Mouse (Mus musculus): ENCODE measurements around the gene Adamtsl2. TPM values are rescaled to one million over a fixed set of nuclear protein-coding genes. Genes with fewer than 3 reads are reported as not detected.

The Adamtsl2 gene
- 9.6 and 11.8 TPM in 2 replicates for polyA plus RNA-seq (2015; fragmentation: Nextera tagmentation; extraction: Ambion mirVana)

- Histone ChIP-seq H3K36me3 (ENCODE audit: control insufficient read depth, insufficient read depth, low read length) (no peaks in the 10 kb centered on the region), H3K4me1 (ENCODE audit: control insufficient read depth, insufficient read depth, low read depth, low read length) (peaks cover 20% of the 10 kb centered on the region), H3K4me3 (ENCODE audit: low read length) (peak within 1 kb of the TSS; percentile 4; the same call in 1 of the 2 replicates), H3K9ac (ENCODE audit: low read depth, low read length) (peak within 1 kb of the TSS; percentile 41), H3K27ac (ENCODE audit: low read depth, low read length) (peak within 1 kb of the TSS; percentile 61; the same call in 1 of the 2 replicates), H3K9me3 (ENCODE audit: control insufficient read depth, low read length) (no peaks in the 10 kb centered on the region), H3K4me2 (ENCODE audit: low read length) (peak within 1 kb of the TSS; percentile 32), H3K27me3 (replicated peaks; ENCODE audit: control insufficient read depth, insufficient read depth, low read length) (no peaks in the 10 kb centered on the region; the same call in 1 of the 2 replicates)
- peak; percentile 88 for ATAC-seq
- WGBS: 2% methylated on average over 10 of the region's 10 CpGs
Measured at GRCm38 (mm10) chr2:27079152-27079584, at the start of gene Adamtsl2. TSS of gene Adamtsl2 (plus strand) at chr2:27079379.

- peaks cover 4% of the 10 kb centered on the region for H3K4me1 ChIP-seq (ENCODE audit: control insufficient read depth, insufficient read depth, low read depth, low read length)
- no peaks in the 10 kb centered on the region for H3K9me3 ChIP-seq (ENCODE audit: control insufficient read depth, low read length)
- no peak overlapping the region for H3K9ac ChIP-seq (ENCODE audit: low read depth, low read length)
- no peak overlapping the region for H3K27ac ChIP-seq (ENCODE audit: low read depth, low read length)
- WGBS: 73% methylated on average over 2 of the region's 2 CpGs
- H3K4me3 ChIP-seq (ENCODE audit: low read length): no peak overlapping the region
- no peak for ATAC-seq
- no peaks in the 10 kb centered on the region for H3K27me3 ChIP-seq (replicated peaks; ENCODE audit: control insufficient read depth, insufficient read depth, low read length)
- H3K4me2 ChIP-seq (ENCODE audit: low read length): no peak overlapping the region
- H3K36me3 ChIP-seq (ENCODE audit: control insufficient read depth, insufficient read depth, low read length): no peaks in the 10 kb centered on the region
Measured at GRCm38 (mm10) chr2:27032361-27032760, 46.8 kb upstream of the Adamtsl2 start.

- no peak for ATAC-seq
- H3K4me3 ChIP-seq (ENCODE audit: low read length): no peak overlapping the region
- no peaks in the 10 kb centered on the region for H3K36me3 ChIP-seq (ENCODE audit: control insufficient read depth, insufficient read depth, low read length)
- no peaks in the 10 kb centered on the region for H3K27me3 ChIP-seq (replicated peaks; ENCODE audit: control insufficient read depth, insufficient read depth, low read length)
- 70% methylated on average over 3 of the region's 3 CpGs for WGBS
- H3K27ac ChIP-seq (ENCODE audit: low read depth, low read length): no peak overlapping the region
- H3K9me3 ChIP-seq (ENCODE audit: control insufficient read depth, low read length): no peaks in the 10 kb centered on the region
- no peak overlapping the region for H3K4me2 ChIP-seq (ENCODE audit: low read length)
- H3K4me1 ChIP-seq (ENCODE audit: control insufficient read depth, insufficient read depth, low read depth, low read length): no peaks in the 10 kb centered on the region
- no peak overlapping the region for H3K9ac ChIP-seq (ENCODE audit: low read depth, low read length)
Measured at GRCm38 (mm10) chr2:27036003-27036402, 43.2 kb upstream of the Adamtsl2 start.

- Histone ChIP-seq H3K4me1 (ENCODE audit: control insufficient read depth, insufficient read depth, low read depth, low read length) (no peaks in the 10 kb centered on the region), H3K27ac (ENCODE audit: low read depth, low read length) (no peak overlapping the region), H3K27me3 (replicated peaks; ENCODE audit: control insufficient read depth, insufficient read depth, low read length) (no peaks in the 10 kb centered on the region), H3K9me3 (ENCODE audit: control insufficient read depth, low read length) (no peaks in the 10 kb centered on the region), H3K4me2 (ENCODE audit: low read length) (no peak overlapping the region), H3K4me3 (ENCODE audit: low read length) (no peak overlapping the region), H3K36me3 (ENCODE audit: control insufficient read depth, insufficient read depth, low read length) (no peaks in the 10 kb centered on the region), H3K9ac (ENCODE audit: low read depth, low read length) (no peak overlapping the region)
- WGBS: 63% methylated on average over 4 of the region's 4 CpGs
- ATAC-seq: 0 out of 2 replicates have a peak, but pooled peaks have one; percentile 30
Measured at GRCm38 (mm10) chr2:27037008-27037407, 42.2 kb upstream of the Adamtsl2 start.

- no peaks in the 10 kb centered on the region for H3K9me3 ChIP-seq (ENCODE audit: control insufficient read depth, low read length)
- no peak overlapping the region for H3K4me2 ChIP-seq (ENCODE audit: low read length)
- H3K27me3 ChIP-seq (replicated peaks; ENCODE audit: control insufficient read depth, insufficient read depth, low read length): no peaks in the 10 kb centered on the region
- no peak overlapping the region for H3K4me3 ChIP-seq (ENCODE audit: low read length)
- no peaks in the 10 kb centered on the region for H3K36me3 ChIP-seq (ENCODE audit: control insufficient read depth, insufficient read depth, low read length)
- H3K4me1 ChIP-seq (ENCODE audit: control insufficient read depth, insufficient read depth, low read depth, low read length): no peaks in the 10 kb centered on the region
- ATAC-seq: no peak; the same call in 1 of the 2 replicates
- H3K9ac ChIP-seq (ENCODE audit: low read depth, low read length): no peak overlapping the region
- WGBS: 0% methylated on average over 3 of the region's 3 CpGs
- H3K27ac ChIP-seq (ENCODE audit: low read depth, low read length): no peak overlapping the region
Measured at GRCm38 (mm10) chr2:27038596-27038995, 40.6 kb upstream of the Adamtsl2 start.

GRCm38 (mm10) chr2:27039286-27039685, 39.9 kb upstream of the Adamtsl2 start:
- 7% methylated on average over 1 of the region's 1 CpGs for WGBS
- H3K36me3 ChIP-seq (ENCODE audit: control insufficient read depth, insufficient read depth, low read length): no peaks in the 10 kb centered on the region
- H3K9me3 ChIP-seq (ENCODE audit: control insufficient read depth, low read length): no peaks in the 10 kb centered on the region
- H3K27me3 ChIP-seq (replicated peaks; ENCODE audit: control insufficient read depth, insufficient read depth, low read length): no peaks in the 10 kb centered on the region
- no peak overlapping the region for H3K4me2 ChIP-seq (ENCODE audit: low read length)
- no peaks in the 10 kb centered on the region for H3K4me1 ChIP-seq (ENCODE audit: control insufficient read depth, insufficient read depth, low read depth, low read length)
- no peak overlapping the region for H3K4me3 ChIP-seq (ENCODE audit: low read length)
- H3K27ac ChIP-seq (ENCODE audit: low read depth, low read length): no peak overlapping the region
- H3K9ac ChIP-seq (ENCODE audit: low read depth, low read length): no peak overlapping the region
- no peak for ATAC-seq

- no peaks in the 10 kb centered on the region for H3K36me3 ChIP-seq (ENCODE audit: control insufficient read depth, insufficient read depth, low read length)
- ATAC-seq: no peak
- no peak overlapping the region for H3K27ac ChIP-seq (ENCODE audit: low read depth, low read length)
- H3K4me1 ChIP-seq (ENCODE audit: control insufficient read depth, insufficient read depth, low read depth, low read length): no peaks in the 10 kb centered on the region
- H3K9me3 ChIP-seq (ENCODE audit: control insufficient read depth, low read length): no peaks in the 10 kb centered on the region
- H3K4me2 ChIP-seq (ENCODE audit: low read length): no peak overlapping the region
- no peak overlapping the region for H3K9ac ChIP-seq (ENCODE audit: low read depth, low read length)
- 65% methylated on average over 8 of the region's 8 CpGs for WGBS
- no peaks in the 10 kb centered on the region for H3K27me3 ChIP-seq (replicated peaks; ENCODE audit: control insufficient read depth, insufficient read depth, low read length)
- H3K4me3 ChIP-seq (ENCODE audit: low read length): no peak overlapping the region
Measured at GRCm38 (mm10) chr2:27042131-27042844, 36.9 kb upstream of the Adamtsl2 start.

- 20% methylated on average over 3 of the region's 3 CpGs for WGBS
- Histone ChIP-seq H3K4me3 (ENCODE audit: low read length) (no peak overlapping the region), H3K36me3 (ENCODE audit: control insufficient read depth, insufficient read depth, low read length) (no peaks in the 10 kb centered on the region), H3K9me3 (ENCODE audit: control insufficient read depth, low read length) (no peaks in the 10 kb centered on the region), H3K9ac (ENCODE audit: low read depth, low read length) (no peak overlapping the region), H3K4me1 (ENCODE audit: control insufficient read depth, insufficient read depth, low read depth, low read length) (no peaks in the 10 kb centered on the region), H3K27ac (ENCODE audit: low read depth, low read length) (no peak overlapping the region), H3K27me3 (replicated peaks; ENCODE audit: control insufficient read depth, insufficient read depth, low read length) (no peaks in the 10 kb centered on the region), H3K4me2 (ENCODE audit: low read length) (no peak overlapping the region)
- ATAC-seq: peak; percentile 96
Measured at GRCm38 (mm10) chr2:27043461-27043860, 35.7 kb upstream of the Adamtsl2 start.

GRCm38 (mm10) chr2:27044166-27044565, 35.0 kb upstream of the Adamtsl2 start:
- 77% methylated on average over 4 of the region's 4 CpGs for WGBS
- Histone ChIP-seq H3K4me1 (ENCODE audit: control insufficient read depth, insufficient read depth, low read depth, low read length) (no peaks in the 10 kb centered on the region), H3K4me3 (ENCODE audit: low read length) (no peak overlapping the region), H3K9me3 (ENCODE audit: control insufficient read depth, low read length) (no peaks in the 10 kb centered on the region), H3K9ac (ENCODE audit: low read depth, low read length) (no peak overlapping the region; the same call in 1 of the 2 replicates), H3K27me3 (replicated peaks; ENCODE audit: control insufficient read depth, insufficient read depth, low read length) (no peaks in the 10 kb centered on the region), H3K36me3 (ENCODE audit: control insufficient read depth, insufficient read depth, low read length) (no peaks in the 10 kb centered on the region), H3K4me2 (ENCODE audit: low read length) (no peak overlapping the region), H3K27ac (ENCODE audit: low read depth, low read length) (no peak overlapping the region)
- ATAC-seq: no peak
